Mouse (Mus musculus) hindbrain, embryonic 16.5 days (tissue): Measurements from ENCODE around the gene Cd44. TPM values are rescaled to one million over a fixed set of nuclear protein-coding genes. Genes with fewer than 3 reads are reported as not detected.
A peak's percentile ranks its signal among the peaks of the same experiment; 100 is the strongest.

ENCODE experiments used
- ATAC-seq: fragments of 200-750 bp; cut with Nextera tagmentation; 2 replicates; pipeline ENCODE4 v1.8.0; 2017; ENCODE audit warnings: moderate TSS enrichment, moderate library complexity
- H3K27ac ChIP-seq: fragments of 300-500 bp; sonication (generic); 2 replicates; pipeline ENCODE4 v1.5.1; 2014; ENCODE audit warnings: low read depth, mild to moderate bottlenecking, control low read depth, low read length, moderate library complexity
- H3K27me3 ChIP-seq: fragments of 300-500 bp; sonication (generic); replicated peaks from 2 replicates; pipeline ENCODE4 v1.6.1; 2014; ENCODE audit warnings: low read length; ENCODE audit not compliant: control insufficient read depth, insufficient read depth
- H3K36me3 ChIP-seq: fragments of 300-500 bp; sonication (generic); 2 replicates; pipeline ENCODE4 v1.6.1; 2014; ENCODE audit warnings: mild to moderate bottlenecking, low read length, moderate library complexity, mixed read lengths; ENCODE audit not compliant: control insufficient read depth, insufficient read depth
- H3K4me1 ChIP-seq: fragments of 300-500 bp; sonication (generic); 2 replicates; pipeline ENCODE4 v1.6.1; 2014; ENCODE audit warnings: low read depth, low read length; ENCODE audit not compliant: control insufficient read depth, insufficient read depth
- H3K4me2 ChIP-seq: fragments of 300-500 bp; sonication (generic); 2 replicates; pipeline ENCODE4 v1.6.1; 2014; ENCODE audit warnings: mild to moderate bottlenecking, low read length, control low read depth, moderate library complexity
- H3K4me3 ChIP-seq: fragments of 300-500 bp; sonication (generic); 2 replicates; pipeline ENCODE4 v1.5.1; 2014; ENCODE audit warnings: mild to moderate bottlenecking, low read length, control low read depth, moderate library complexity
- H3K9ac ChIP-seq: fragments of 300-500 bp; sonication (generic); 2 replicates; pipeline ENCODE4 v1.6.1; 2014; ENCODE audit warnings: low read depth, mild to moderate bottlenecking, control low read depth, low read length, moderate library complexity
- H3K9me3 ChIP-seq: fragments of 300-500 bp; sonication (generic); 2 replicates; pipeline ENCODE4 v1.6.1; 2014; ENCODE audit warnings: mild to moderate bottlenecking, low read length, moderate library complexity; ENCODE audit not compliant: control insufficient read depth
- WGBS: fragments of 180-500 bp; shearing (Covaris S2); extraction: QIAGEN DNeasy Blood & Tissue Kit; methylation state at CpG from one replicate; pipeline ENCODE4 v1.1.7; 2014; 5-methylcytosine and 5-hydroxymethylcytosine counted together
- polyA plus RNA-seq: library from polyadenylated mRNA; unstranded; fragments of >200 nt; fragmentation: Nextera tagmentation; extraction: Ambion mirVana; gene quantifications from 2 replicates; pipeline ENCODE4 v1.2.1, GENCODE M21; 2015

The Cd44 gene
- polyA plus RNA-seq, 1 experiment from 2014 or later = 4.7 TPM

DNA sequence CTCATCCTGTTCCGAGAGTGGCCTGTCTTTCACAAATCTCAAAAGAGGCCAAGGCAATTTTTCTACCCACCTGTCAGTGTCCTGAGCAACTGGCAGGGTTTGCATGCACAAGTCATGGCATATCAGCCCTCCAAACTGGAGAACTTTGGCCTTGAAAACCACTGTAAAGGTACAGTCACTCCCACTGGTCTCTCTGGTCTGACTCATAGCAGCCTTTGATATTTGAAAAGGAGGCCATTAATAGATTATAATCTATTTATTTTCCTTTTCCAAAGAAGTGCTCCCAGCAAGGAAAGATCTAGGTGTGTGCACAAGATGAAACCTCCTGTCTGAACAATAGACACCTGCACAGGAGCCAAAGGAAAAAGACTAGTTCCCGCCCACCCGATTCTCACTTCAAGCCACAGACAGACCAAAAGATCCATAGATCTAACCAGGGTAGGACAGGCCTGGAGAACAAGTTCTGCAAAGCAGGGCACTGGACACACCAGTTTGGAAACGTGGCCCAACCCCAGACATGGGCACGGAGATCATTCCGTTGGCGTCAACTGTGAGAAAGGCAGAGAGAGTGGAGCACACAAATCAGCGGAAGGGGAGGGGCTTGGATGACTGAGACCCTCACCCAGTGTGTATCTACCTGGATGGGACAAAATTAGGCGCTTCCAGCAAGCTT lies 75.4 kb downstream of the Cd44 start:
- H3K4me3 ChIP-seq = no peak overlapping the region
- no peak for ATAC-seq
- H3K9me3 ChIP-seq = no peaks in the 10 kb centered on the region
- H3K9ac ChIP-seq = no peak overlapping the region
- H3K4me2 ChIP-seq = no peak overlapping the region
- WGBS = 88% methylated on average over 9 of the region's 9 CpGs
- no peak overlapping the region for H3K27ac ChIP-seq
- H3K36me3 ChIP-seq = no peaks in the 10 kb centered on the region
- no peaks in the 10 kb centered on the region for H3K4me1 ChIP-seq
- no peaks in the 10 kb centered on the region for H3K27me3 ChIP-seq

DNA sequence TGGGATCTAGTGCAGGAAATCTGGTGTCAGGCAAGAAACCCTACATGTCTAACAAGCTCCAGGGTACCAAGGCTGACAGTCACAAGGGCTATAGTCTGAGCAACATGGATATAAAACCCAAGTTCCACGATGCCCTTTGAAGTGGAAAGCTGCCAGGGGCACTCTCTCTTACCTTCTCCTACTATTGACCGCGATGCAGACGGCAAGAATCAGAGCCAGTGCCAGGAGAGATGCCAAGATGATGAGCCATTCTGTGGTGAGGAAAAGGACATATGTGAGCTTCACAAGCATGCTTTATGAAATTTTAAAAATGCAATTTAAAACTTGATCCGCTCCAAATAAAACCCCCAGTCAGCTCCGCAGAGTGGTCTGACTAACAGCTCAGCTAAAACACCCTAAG lies 79.4 kb downstream of the Cd44 start:
- Histone ChIP-seq H3K36me3 (no peaks in the 10 kb centered on the region), H3K9ac (no peak overlapping the region), H3K4me3 (no peak overlapping the region), H3K9me3 (no peaks in the 10 kb centered on the region), H3K27me3 (no peaks in the 10 kb centered on the region), H3K27ac (no peak overlapping the region), H3K4me1 (peaks cover 5% of the 10 kb centered on the region; the same call in 1 of the 2 replicates), H3K4me2 (no peak overlapping the region)
- no peak for ATAC-seq
- WGBS = 85% methylated on average over 6 of the region's 6 CpGs

DNA sequence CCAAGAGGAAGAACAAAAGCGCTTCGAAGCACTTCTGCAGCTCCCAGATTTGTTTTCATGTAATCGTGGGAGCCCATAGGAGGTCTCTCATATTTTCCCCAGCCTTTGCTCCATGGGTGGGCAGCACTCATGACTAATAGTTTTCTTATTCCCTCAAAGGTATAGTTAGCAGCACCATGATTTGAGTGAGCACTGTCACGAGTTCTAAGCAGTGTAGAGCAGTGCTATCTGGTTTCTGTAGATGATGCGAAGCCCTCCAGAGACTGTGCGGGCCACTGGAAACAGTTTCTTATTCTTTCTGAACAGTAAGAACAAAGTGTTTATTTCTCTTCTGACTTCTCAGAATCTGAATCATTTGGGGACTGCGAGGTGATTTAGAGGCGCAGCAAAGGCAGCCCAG lies 80.7 kb downstream of the Cd44 start:
- H3K9me3 ChIP-seq = no peaks in the 10 kb centered on the region
- H3K36me3 ChIP-seq = no peaks in the 10 kb centered on the region
- H3K4me2 ChIP-seq = no peak overlapping the region
- peaks cover 5% of the 10 kb centered on the region; the same call in 1 of the 2 replicates for H3K4me1 ChIP-seq
- no peak overlapping the region for H3K27ac ChIP-seq
- no peak overlapping the region for H3K9ac ChIP-seq
- no peaks in the 10 kb centered on the region for H3K27me3 ChIP-seq
- H3K4me3 ChIP-seq = no peak overlapping the region
- peak; percentile 34; the same call in 1 of the 2 replicates for ATAC-seq
- WGBS = 67% methylated on average over 8 of the region's 8 CpGs

DNA sequence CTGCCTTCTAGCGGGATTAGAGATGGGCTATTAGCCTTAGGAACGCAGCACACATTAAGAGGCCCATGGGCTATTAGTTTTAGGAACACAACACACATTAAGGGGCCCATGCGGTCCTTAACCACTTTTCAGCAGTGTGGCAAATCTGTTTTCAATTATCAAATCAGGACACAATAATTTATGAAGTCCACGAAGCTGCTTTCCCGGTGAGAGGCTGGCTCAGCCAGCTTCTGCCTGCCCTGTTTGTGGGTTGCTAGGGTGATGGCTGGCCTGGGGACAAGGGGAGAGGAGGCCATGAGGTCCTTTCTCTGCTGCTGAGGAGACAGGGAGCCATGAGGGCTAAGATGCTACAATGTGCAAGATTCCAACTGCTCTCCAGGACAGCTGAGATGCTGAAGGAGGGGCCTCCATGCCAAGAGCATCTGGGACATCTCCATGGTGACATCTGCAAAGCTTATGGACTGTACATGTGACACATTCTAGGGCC lies 81.2 kb downstream of the Cd44 start:
- H3K36me3 ChIP-seq = no peaks in the 10 kb centered on the region
- H3K4me1 ChIP-seq = peaks cover 5% of the 10 kb centered on the region; the same call in 1 of the 2 replicates
- WGBS = 32% methylated on average over 5 of the region's 5 CpGs
- H3K4me2 ChIP-seq = no peak overlapping the region
- no peak overlapping the region for H3K9ac ChIP-seq
- ATAC-seq = peak; percentile 90
- H3K27ac ChIP-seq = no peak overlapping the region; the same call in 1 of the 2 replicates
- H3K4me3 ChIP-seq = no peak overlapping the region
- H3K9me3 ChIP-seq = no peaks in the 10 kb centered on the region
- H3K27me3 ChIP-seq = no peaks in the 10 kb centered on the region

DNA sequence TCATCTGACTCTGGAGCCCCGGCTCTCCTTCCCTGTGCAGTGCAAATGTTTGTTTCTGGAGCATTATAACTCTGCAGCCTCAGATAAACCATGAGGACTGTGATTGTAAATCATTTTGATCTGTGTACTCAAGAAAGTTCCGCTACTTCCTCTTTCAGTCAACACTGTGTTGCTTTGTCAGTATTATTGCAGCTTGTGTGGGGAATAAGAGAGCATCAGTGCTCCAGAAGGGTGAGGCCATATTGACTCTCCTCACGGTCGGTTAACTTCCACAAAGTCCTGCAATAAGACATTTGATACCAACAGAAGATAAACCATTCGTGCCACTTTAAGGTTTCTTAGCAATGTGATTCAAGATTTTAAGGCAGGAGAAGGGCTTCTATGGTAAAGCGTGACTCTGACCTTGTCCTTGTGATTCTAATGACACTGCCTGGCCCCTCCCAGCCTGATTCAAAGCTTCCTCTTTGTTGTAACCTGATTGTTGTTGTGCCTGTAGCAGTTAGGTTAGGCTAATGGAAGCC lies 86.1 kb downstream of the Cd44 start:
- WGBS = 71% methylated on average over 6 of the region's 6 CpGs
- Histone ChIP-seq H3K4me1 (peaks cover 4% of the 10 kb centered on the region; the same call in 1 of the 2 replicates), H3K4me3 (no peak overlapping the region), H3K9me3 (no peaks in the 10 kb centered on the region), H3K27me3 (no peaks in the 10 kb centered on the region), H3K27ac (no peak overlapping the region), H3K4me2 (no peak overlapping the region), H3K9ac (no peak overlapping the region), H3K36me3 (no peaks in the 10 kb centered on the region)
- ATAC-seq = no peak

DNA sequence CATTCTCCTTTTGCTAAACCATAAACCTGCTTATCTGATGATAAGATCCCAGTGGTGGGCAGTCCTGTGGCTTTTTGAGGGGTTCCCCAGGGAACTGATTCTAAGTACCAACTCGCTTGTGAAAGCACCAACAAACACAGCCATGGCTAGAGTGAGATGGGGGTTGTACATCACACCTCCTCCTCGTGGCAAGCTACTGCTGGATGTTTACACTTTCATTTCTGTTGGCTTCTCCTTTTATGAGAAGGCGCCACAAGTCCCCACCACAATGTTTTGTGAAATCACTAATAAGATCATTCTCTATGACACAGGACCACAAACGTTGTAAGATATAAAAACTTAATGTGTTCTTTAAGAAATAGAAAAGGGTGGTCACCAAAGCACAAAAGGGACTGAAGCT lies 88.7 kb downstream of the Cd44 start:
- H3K36me3 ChIP-seq = no peaks in the 10 kb centered on the region
- no peak overlapping the region for H3K9ac ChIP-seq
- no peaks in the 10 kb centered on the region for H3K9me3 ChIP-seq
- no peak for ATAC-seq
- H3K4me1 ChIP-seq = no peaks in the 10 kb centered on the region
- H3K27ac ChIP-seq = no peak overlapping the region
- H3K4me2 ChIP-seq = no peak overlapping the region
- H3K27me3 ChIP-seq = no peaks in the 10 kb centered on the region
- WGBS = 77% methylated on average over 4 of the region's 4 CpGs
- no peak overlapping the region for H3K4me3 ChIP-seq

DNA sequence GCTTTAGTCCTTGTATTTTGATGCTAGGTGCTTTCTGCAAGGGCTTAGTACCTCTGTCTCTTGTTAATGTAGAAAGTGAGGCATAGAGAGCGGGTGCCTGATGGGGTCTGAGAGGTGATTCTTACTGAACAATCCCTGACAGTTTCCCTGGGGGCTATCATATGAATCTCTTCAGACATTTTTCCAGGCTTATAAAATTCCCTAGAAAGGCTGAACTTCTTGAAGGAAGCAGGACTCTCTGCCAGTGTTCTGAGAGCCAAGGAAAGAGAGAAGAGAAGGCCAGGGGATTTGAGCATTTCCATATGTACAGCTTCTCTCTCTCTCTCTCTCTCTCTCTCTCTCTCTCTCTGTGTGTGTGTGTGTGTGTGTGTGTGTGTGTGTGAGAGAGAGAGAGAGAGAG lies 92.0 kb downstream of the Cd44 start:
- Histone ChIP-seq H3K27ac (no peak overlapping the region), H3K36me3 (no peaks in the 10 kb centered on the region), H3K9ac (no peak overlapping the region), H3K9me3 (no peaks in the 10 kb centered on the region), H3K4me3 (no peak overlapping the region), H3K4me1 (no peaks in the 10 kb centered on the region), H3K4me2 (no peak overlapping the region), H3K27me3 (no peaks in the 10 kb centered on the region)
- WGBS = 89% methylated on average over 1 of the region's 1 CpGs
- ATAC-seq = no peak

DNA sequence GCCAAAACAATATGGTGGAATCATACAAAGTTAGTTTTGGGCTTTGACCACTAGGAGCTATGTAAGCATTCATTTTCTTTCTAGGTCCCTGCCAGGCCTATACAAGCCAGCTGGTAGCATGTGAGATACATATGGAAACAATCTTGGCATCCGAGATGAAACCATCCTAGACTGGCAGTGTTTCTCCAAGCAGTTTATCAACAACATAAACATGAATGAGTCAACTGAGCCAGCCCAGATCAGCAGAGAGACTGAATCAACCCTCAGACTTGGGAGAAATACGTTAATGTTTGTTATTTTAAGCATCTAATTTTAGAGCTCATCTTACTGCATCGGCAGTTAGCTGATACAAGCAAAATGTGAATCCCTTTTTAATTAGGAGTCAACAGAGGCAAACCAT lies 93.8 kb downstream of the Cd44 start:
- no peak overlapping the region for H3K4me2 ChIP-seq
- H3K9me3 ChIP-seq = no peaks in the 10 kb centered on the region
- H3K4me1 ChIP-seq = no peaks in the 10 kb centered on the region
- no peaks in the 10 kb centered on the region for H3K27me3 ChIP-seq
- H3K27ac ChIP-seq = no peak overlapping the region
- ATAC-seq = no peak
- H3K36me3 ChIP-seq = no peaks in the 10 kb centered on the region
- H3K4me3 ChIP-seq = no peak overlapping the region
- H3K9ac ChIP-seq = no peak overlapping the region
- WGBS = 70% methylated on average over 3 of the region's 3 CpGs

DNA sequence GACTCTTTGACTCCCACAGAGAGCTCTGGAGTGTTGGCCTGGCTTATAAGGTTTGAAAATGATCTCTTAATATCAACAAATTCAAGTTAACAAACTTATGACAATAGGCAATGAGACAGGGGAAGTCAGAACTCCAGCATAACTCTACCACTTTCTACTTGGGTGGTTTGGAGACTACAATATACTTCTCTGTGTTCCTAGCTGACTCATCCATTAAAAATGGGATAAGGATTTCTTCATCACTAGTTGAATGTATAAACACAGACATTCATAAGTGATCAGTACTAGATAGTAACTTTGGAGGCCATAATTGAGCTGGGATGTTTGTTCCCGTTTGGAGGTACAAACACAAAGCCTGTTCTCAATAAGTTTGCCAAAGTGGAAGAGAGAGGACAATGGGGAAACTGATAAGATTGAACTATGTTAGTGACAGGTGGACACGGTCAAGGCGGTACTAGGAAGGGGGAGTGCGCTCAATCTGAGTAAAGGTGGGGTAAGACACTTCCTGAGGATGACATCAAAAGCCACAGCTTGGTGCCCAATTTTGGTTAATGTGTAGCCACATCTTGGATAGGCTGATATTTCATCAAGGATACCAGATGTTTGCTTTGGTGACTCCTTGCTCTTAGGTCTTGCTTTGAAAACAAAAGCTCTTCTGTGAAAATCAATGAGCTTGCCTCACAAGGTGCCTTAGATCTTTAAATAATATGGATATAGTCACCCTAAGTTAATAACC lies 95.5 kb downstream of the Cd44 start:
- WGBS = 90% methylated on average over 4 of the region's 4 CpGs
- Histone ChIP-seq H3K36me3 (no peaks in the 10 kb centered on the region), H3K4me1 (no peaks in the 10 kb centered on the region), H3K27ac (no peak overlapping the region), H3K4me2 (no peak overlapping the region), H3K27me3 (no peaks in the 10 kb centered on the region), H3K4me3 (no peak overlapping the region), H3K9me3 (no peaks in the 10 kb centered on the region), H3K9ac (no peak overlapping the region)
- no peak for ATAC-seq
